Mouse (Mus musculus) CD8-positive naive resting alpha-beta T cell, adult 57 days (primary cell): ENCODE results near the gene Zfp354b. TPM values are rescaled to one million over a fixed set of nuclear protein-coding genes. Genes with fewer than 3 reads are reported as not detected.

Source experiments
- total RNA-seq: library from RNA; stranded (reverse); gene quantifications from one replicate; pipeline ENCODE4 v1.2.4, GENCODE M21; 2023

The Zfp354b gene
- total RNA-seq: not detected

DNA sequence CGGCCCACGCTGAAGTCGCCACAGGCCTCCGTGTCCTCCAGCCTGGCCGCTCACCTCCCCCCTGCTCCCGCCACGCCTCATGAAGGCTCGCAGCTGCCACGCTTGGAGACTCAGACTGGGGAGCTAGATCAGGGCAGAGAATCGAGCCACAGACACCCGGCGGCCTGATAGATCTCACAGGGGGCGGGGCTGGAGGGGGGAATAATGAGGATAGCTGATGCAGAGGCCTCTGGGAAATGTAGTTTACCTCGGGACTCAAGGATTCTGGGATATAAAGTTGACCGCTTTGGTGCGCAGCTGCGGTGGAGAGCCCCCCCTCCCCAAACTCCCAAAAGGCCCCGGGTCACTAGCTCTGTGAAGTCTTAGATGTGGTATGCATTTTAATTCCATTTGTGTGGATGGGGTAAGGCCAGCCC lies at the start of gene Zfp354b:
Zfp354b (minus strand) TSS at position 183 of the 416 bp plus-strand sequence.

DNA sequence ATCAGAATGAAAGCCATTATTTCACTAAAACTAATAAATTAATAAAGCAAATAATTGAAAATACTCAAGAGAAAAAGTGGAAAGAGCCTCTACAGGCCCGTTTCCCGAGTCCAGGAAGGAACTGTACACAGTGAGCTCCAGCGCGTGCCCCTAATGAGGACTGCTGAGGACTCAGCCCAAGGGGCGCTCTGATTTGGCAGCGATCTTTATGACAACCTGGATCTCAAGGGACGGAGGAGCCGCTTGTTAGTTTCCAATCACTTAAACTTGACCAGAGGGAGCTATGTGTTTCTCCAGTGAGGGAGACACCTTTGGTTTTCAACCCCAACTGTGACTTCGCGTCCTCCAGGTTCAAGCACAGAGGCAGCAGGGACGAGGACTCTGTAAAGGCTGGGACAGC lies 34.8 kb upstream of the Zfp354b start, which contains the start of gene Olfr1378:
Olfr1378 (plus strand) TSS at position 301 of the 400 bp plus-strand sequence.

DNA sequence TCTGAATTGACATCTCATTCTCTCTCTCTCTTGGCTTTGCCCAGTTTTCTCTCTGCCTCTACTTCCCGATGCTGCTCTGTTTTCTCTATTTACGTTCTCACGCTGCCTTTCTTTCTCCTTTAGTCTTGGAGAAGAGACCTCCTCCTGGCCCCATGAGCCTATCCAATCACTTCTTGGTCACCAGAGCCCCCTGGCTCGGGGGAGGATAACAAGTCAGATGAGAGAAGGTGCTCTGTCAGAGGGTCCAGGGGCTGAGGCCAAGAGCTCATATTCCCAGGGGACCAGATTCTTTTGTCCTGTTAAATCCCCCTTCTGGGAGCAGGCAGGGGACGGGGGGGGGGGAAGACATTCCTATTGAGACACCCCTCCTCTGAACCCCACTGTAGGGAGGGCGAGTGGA lies 22.2 kb upstream of the Zfp354b start, which contains the start of gene Prop1:
Prop1 (minus strand) TSS at position 101 of the 400 bp plus-strand sequence.

DNA sequence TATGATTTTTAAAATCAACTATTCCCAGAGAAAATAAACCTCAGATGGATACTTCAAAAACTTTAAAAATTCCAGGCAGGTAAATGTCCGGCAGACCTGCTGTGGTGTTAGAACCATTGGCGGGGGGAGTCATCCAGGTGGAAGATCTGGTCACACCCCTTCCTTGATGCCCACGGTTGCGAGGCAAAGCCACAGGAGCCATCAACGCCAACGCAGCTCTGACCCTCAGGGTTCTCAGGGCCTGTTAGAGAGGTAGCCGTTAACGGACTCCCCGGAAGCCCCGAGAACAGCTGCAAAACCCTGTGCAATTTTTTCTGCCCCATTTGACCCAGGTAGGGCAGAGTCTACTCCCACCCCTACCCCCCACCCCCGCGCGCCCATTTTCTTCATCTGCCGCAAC lies 12.1 kb upstream of the Zfp354b start, which contains the start of gene 4933414I15Rik:
4933414I15Rik (minus strand) TSS at position 260 of the 400 bp plus-strand sequence.

DNA sequence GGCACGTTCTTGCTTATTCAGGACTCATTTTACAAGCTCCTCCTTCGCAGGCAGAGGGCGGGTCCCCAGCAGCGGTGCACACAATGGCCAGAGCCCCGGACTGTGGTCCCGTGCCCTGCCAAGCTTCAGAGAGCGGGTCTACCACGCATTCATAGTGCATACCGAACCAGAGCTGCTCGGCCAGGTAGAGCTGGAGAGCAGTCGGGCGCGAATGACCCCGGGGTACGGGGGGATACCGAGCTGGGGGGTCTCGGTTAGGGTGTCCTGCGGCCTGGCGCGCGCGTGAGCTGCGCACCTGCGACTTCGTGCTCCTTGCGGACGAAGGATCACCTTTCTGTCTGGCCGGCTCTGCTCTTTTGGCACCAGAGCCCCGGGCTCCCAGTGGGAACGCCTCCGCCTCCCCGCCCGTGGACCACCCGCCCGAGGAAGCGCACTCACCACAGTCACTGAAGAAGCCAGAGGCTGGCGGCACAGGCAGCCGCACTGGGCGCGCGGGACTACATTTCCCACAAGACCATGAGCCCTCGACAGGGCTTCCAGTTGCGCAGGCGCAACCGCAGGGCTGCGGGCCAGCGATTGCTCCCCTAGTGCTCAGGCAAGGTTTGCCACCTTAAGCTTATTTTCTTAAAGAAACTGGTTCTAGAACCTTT lies 15.6 kb downstream of the Zfp354b start, which contains the start of gene Zfp2:
Zfp2 (minus strand) TSS at position 495 of the 650 bp plus-strand sequence.

DNA sequence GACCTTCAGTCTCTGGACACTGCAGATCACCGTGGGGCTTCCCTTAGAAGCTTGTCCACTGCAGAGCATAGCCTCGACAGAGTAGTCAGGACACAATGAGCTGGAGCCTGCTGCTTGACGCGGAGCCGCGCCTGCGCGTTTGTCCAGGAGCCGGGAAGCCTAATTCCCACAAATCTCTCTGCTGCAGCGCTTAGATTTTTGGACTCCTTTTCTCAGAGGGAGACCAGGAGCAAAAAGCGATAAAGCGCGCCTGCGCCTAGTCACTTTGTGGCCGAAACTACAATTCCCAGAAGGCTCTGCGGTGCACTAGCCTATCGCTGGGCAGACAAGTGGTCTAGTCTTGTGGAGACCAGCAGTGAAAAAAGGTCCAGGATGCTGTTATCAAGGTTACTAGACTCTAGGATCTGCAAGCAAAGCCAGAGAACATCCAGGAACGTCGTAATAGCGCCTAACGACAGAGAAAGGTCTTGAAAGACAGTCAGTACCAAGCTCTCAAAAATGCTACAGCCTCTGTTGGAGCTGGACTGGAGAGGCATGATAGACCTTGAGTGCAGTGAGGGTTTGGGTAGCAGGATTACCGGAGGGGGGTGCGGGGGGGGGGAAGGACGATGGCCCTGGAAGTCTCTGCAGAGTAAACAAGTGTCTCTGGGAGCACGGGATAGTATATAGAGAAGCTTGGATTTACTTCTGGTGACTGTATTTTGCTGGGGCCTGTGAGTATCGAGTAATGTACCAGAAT lies 43.9 kb downstream of the Zfp354b start, which contains the start of gene Zfp454:
Zfp454 (minus strand) TSS at position 262 of the 739 bp plus-strand sequence.

Other genes with a start within 250 kb of the Zfp354b start
- gene Zfp354c, start 103.9 kb downstream of the Zfp354b start, total RNA-seq: 17.9 TPM
- gene Zfp879, start 90.1 kb downstream of the Zfp354b start, total RNA-seq: 0.21 TPM
- 17.9 TPM for gene Grm6, start 80.9 kb downstream of the Zfp354b start, total RNA-seq
- not detected for gene Zfp454, start 44.0 kb downstream of the Zfp354b start, total RNA-seq
- 3.3 TPM for gene Zfp2, start 15.5 kb downstream of the Zfp354b start, total RNA-seq
- gene 4933414I15Rik, start 12.1 kb upstream of the Zfp354b start, total RNA-seq: not detected
- not detected for gene Prop1, start 22.1 kb upstream of the Zfp354b start, total RNA-seq
- gene Olfr1378, start 34.9 kb upstream of the Zfp354b start, total RNA-seq: not detected
- not detected for gene Olfr1377, start 50.3 kb upstream of the Zfp354b start, total RNA-seq
- not detected for gene Olfr51, start 72.0 kb upstream of the Zfp354b start, total RNA-seq
- not detected for gene Olfr54, start 82.6 kb upstream of the Zfp354b start, total RNA-seq
- gene Olfr1375, start 116.5 kb upstream of the Zfp354b start, total RNA-seq: not detected
- gene Zfp354a, start 127.6 kb upstream of the Zfp354b start, total RNA-seq: not detected